Mouse (Mus musculus): ENCODE measurements around the gene Zbtb9.
"Not testable (repeated sequence)": the region's sequence is repeated elsewhere in the genome, so short reads cannot be mapped to it uniquely, and the experiment has no call there.

Gene Zbtb9

DNA sequence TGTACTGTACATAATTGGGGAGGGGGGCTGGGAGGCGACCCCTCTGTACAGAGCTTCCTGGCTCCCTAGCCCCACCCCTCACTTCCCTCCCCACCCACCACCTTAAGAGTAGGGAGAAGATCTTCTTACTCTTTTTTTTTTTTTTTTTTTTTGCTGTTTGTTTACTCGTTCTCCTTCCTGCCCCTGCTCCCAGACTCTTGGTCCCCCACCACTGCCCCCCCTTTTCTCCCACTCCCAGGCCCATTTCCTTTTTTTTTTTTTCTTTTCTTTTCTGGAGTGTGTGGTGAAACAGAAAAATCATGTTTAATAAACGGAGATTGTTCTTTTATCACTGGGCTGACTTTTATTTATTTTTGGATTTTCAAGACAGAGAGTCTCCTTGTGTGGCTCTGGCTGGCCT is 860 bp upstream of the Zbtb9 start:
- DNase-seq (ENCODE audit: low spot score), result no peak

DNA sequence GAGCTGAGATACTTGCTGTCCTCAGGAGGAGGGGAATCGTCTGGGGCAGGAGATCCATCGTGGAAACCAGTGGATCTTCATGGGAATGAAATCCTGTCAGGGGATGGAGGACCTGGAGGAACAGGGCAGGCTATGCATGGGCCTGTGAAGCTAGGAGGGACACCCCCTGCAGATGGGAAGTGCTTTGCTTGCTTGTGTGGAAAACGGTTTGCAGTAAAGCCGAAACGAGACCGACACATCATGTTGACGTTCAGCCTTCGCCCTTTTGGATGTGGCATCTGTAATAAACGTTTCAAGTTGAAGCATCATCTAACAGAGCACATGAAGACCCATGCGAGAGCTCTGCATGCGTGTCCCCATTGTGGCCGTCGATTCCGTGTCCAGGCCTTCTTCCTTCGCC is 1.6 kb downstream of the Zbtb9 start:
- DNase-seq (ENCODE audit: low spot score), result no peak

DNA sequence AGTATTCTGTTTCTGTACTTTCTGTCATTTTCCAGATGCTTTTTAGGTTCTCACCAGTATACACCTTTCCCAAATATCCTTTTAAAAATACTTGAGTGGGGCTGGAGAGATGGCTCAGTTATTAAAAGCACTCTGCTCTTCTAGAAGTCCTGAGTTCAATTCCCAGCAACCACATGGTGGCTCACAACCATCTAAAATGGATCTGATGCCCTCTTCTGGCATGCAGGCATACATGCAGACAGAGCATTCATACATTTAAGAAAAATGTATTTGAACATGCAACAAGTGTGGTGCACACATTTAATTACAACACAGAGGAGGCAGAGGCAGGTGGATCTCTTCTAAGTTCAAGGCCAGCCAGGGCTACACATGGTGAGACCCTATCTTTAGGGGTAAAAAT is 2.4 kb downstream of the Zbtb9 start:
- no peak for DNase-seq (ENCODE audit: low spot score)

DNA sequence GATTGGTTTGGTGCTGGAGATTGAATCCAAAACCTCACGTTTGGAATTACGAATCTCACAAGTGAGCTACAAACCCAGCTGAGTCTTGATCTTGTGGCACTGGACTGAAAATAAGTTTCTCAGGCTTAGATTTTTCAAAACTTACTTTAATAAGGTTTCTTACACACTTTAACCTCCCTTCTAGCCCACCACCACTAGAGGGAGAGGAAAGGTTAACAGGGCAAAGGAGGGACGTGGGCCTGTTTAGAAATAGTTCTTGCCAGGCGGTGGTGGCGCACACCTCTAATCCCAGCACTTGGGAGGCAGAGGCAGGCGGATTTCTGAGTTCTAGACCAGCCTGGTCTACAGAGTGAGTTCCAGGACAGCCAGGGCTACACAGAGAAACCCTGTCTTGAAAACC is 4.4 kb downstream of the Zbtb9 start:
- DNase-seq (ENCODE audit: low spot score), result not testable (repeated sequence)

DNA sequence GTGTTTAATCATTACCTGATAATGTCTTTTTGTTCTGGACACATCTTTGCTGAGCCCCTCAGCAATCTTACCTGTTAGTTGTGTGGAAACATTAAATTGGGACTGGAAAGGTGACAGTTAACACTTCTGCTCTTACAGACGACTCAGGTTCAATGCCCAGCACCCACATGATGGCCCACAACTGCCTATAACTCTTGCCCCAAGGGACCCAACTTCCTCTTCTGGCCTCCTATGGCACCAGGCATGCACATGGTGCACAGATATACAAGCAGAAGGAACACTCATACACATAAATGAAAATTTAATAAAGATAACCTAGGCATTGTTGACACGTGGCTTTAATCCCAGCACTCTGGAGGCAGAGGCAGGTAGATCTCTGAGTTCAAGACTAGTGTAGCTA is 6.5 kb downstream of the Zbtb9 start:
- no peak for DNase-seq (ENCODE audit: low spot score)

DNA sequence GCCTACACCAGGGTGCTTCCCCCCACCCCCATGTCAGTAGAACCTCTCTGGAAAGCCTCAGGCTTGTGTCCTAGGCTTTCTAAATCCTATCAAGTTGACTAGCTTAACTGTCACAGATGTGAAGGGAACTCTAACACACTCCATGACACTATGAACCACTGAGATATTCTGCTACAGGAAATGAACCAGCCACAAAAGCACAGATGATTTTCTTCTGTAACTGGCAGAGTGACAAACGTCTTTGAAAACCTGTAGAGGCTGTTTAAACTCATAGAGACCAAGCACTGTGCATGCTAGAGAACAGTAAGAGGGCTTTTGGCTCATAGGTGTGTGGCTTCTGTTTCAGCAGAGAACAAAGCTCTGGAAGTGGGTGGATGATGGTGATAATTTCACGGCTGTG is 8.1 kb downstream of the Zbtb9 start:
- DNase-seq (ENCODE audit: low spot score), result no peak

DNA sequence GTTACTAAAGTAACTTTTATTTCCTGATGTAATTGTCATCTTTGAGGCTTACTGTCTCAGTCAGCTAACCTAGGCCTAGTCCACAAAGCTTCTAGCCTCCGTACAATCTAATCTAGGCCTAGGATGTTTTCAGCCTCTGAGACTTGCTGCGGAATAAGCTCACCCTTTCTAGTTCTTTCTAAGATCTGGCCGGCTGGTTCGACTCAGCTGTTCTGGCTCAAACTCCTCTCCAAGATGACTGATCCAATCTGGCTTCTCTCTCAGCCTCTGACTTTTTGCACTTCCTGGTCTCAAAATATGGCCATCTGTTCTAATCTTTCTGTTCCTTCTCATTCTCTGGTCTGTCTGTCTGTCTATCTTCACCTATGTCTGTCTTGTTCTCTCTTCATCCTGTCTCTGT is 10.4 kb downstream of the Zbtb9 start:
- no peak for DNase-seq (ENCODE audit: low spot score)

DNA sequence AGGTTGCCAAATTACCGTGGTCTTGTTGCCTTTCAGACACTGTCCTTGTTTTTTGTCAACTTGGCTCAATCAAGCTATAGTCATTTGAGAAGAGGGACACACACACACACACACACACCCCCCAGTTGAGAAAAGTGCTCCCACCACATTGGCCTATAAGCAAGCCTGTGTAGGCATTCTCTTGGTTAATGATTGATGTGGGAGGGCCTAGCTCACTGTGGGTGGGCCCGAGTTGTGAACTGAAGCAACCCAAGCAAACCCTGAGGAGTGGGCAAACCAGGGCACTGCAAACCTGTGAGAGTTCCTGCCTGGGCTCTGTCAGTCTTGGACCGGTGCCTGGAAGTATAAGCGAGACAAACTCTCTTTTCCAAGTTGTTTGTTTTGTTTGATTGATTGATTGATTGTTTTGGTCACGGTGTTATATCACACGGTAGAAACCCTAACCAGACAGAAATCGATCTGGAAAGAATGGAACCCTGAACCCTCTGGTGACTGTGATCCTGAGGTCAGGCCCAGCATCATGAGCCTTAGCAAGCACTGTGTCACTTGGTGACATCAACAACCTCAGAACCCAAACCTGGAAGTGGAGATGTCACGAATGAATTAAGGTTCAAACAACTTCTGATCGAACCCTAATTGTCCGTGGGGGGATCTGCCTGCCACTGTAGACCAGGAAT is 12.7 kb downstream of the Zbtb9 start:
- no peak for DNase-seq (ENCODE audit: low spot score)

DNA sequence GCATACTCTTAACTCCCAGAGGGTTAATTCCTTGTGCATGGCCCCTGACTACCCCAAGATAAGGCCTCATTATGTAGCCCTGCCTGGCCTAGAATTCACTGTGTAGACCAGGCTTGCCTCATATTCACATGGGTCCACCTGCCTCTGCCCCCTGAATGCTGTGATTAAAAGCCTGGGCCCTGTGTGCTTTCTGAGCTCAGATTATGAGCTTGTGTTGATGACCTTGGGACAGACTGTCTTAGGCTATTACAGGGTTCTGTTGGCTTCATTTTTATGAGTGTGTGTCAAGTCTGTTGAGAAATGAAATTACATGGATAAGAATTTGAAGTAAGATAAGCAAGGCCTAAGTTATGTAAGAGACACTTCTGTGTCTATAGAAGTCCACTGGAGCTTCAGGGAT is 17.6 kb downstream of the Zbtb9 start:
- DNase-seq (ENCODE audit: low spot score), result no peak

DNA sequence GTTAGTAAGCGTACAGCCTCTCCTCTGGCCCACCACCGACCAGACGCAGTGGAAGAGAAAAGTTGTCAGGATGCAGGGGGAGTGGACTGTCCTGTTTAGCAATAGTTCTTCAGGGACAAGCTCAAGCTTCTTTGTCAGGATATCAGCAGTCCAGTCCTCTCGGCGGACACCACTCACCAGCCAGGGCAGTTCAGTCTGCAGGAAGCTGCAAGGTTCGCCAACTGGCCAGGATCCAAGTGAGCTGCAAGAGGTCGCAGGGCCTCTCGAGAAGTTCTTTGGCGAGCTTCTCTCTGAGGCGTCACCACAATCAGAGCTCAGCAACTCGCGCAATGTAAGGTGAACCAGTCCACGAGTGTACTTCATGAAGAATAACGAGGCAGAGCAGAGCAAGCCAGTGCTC is 21.4 kb downstream of the Zbtb9 start:
- DNase-seq (ENCODE audit: low spot score), result no peak

DNA sequence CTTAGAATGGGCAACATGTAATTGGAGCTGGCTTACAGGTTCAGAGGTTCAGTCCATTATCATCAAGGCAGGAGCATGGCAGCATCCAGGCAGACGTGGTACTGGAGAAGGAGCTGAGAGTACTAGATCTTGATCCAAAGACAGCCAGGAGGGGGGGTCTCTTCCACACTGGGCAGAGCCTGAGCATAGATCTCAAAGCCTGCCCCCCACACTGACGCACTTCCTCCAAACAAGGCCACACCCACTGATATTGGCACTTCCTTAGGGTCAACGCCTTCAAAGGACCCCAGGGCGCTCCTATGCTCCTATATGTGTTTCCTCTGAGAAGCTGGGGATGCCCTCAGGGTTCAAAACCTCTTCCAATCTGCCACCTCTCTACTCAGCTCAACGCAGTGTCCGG is 22.0 kb downstream of the Zbtb9 start:
- DNase-seq (ENCODE audit: low spot score), result no peak

DNA sequence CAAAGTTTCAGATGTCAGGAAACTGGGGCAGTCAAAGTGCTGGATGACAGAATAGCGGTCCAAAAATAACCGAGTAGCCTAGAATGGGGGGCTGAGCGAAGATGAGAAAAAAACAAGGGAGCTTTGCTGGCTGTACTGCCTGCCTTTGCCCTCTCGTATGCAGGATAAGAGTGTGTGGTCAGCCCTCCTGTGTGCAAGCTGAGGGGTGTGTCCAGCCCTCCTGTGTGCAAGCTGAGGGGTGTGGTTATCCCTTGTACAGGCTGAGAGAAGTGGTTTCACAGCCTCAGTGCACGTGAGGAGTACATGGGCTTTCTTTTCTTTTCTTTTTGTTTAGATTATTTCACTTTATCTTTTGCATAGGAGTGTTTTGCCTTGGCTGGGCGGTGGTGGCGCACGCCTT is 22.6 kb downstream of the Zbtb9 start:
- DNase-seq (ENCODE audit: low spot score), result no peak

DNA sequence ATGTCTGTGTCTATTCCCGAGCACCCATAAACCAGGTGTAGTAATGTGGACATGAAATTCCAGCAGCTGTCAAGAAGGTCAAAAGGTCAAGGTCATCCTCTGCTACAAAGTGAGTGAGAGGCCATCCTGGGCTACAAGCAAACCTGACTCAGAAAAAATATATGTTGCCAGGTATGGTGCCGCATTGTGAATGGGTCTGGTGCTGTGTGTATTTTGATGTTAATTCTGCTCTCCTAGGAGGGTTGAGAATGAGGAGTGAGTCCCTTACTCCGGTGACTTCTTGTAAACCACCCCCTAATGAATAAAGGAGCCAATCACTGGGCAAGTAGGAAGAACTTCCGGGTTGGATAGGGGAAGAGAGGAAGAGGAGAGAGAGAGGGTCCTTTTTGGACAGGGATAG is 24.7 kb downstream of the Zbtb9 start:
- no peak for DNase-seq (ENCODE audit: low spot score)

DNA sequence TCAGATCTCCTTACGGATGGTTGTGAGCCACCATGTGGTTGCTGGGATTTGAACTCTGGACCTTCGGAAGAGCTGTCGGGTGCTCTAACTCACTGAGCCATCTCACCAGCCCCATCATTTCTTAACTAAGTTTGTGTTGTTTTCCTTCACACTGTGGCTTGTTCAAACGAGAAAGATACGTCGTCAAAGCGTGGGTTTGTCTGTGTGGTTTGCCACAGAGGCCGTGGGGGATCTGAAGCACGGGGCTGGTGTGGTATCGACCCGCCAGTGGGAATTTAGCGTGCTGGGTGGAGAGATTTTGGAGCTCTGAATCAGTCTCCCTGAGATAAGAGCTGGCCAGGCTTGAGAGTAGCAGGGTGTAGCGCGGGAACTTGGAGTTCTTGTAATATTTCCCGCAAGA is 25.3 kb downstream of the Zbtb9 start:
- DNase-seq (ENCODE audit: low spot score), result no peak

DNA sequence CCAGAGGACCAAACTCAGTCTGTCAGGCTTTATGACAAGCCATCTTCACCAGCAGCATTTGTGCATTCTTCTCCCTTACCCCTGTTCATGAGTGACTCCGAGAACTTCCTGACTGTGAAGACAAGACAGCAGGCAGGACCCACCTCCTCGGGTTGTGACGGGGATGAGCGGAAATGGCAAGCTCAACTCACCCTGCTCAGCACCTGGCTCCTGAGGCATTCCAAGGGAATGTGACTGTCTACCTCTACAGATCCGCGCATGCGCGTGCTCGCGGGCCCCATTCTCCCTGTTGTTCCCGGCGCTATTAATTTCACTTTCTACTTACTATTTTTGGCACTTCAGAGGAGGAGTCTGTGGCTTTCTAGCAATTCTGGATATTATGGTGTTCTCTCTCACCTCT is 27.0 kb downstream of the Zbtb9 start:
- DNase-seq (ENCODE audit: low spot score), result no peak

DNA sequence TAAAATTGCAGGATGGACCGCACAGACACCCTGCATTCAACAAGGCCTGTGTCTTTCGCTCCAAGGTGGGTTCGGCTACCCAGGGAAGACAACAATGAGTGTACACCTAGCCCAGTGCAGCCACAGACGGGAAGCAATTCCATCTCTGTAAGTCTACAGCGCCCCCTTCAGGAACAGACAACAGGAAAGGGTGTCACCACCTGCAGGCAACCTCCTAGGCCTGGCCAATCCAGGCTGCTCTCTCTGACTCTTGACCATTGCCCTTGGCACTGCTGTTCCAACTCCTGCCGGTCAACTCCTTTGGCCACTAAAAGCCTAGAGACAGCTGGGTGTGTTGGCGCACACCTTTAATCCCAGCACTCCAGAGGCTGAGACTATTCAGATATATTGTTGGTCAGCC is 28.2 kb downstream of the Zbtb9 start:
- DNase-seq (ENCODE audit: low spot score), result no peak

DNA sequence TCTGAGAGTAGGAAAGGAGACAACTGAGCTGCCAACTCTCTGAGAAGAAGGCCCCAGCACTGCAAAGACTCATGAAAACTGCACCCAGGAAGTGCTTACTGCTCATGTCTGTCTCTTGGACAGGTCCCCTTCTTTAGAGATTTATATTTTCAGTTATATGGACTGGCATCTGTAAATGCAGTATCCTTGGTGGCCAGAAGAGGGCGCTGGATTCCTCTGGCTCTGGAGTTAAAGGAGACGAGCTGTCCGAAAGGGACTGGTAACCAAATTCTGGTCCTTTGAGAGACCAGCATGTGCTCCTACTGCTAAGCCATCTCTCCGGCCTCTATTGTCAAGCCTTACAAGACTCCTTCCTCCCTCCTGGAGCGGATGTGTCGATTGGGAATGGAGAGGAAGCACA is 28.9 kb downstream of the Zbtb9 start:
- no peak for DNase-seq (ENCODE audit: low spot score)

DNA sequence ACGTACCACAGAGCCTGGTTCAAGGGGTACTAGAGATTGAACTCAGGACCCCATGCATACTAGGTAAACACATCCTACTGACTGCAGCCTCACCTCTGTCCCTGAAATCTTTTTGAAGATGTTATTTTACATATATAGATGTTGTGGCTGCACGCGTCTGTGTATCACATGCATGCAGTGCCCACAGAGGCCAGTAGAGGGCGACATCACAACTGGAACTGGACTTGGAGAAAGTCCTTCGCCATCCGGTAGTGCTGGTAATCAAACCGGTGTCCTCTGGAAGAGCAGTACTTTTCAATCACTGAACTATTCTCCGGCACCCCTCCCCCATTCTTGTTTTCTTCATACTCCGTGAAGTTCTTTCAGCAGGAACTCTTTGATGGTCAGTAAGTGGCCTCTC is 31.5 kb downstream of the Zbtb9 start:
- peak; percentile 45 for DNase-seq (ENCODE audit: low spot score)

DNA sequence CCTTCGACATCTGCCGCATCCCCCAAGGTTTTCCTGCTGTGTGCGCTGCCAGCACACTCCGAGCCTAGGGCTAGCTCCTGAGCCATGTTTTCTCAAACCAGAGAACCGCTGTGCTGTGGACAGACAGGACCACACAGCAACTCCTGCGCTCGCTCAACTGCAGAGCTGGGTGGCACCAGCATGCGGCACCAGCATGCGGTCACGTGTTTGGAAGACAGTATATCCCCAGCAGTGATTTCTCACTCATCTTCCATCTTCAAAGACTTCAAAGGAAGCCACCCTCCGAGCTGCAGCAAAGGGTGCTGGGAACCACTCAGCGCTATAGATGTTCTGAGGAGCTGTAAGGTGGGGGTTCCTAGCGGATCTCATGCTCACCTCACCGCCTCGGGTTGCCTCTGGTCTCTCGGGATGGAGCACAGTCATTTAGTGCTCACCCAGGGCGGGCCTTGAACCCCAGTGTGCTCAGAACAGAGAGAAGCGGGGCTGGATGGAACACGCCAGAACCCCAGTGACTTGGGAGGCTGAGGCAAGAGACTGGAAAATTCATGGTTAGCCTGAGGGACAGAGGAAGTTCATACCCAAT is 32.0 kb downstream of the Zbtb9 start:
- DNase-seq (ENCODE audit: low spot score), result no peak

DNA sequence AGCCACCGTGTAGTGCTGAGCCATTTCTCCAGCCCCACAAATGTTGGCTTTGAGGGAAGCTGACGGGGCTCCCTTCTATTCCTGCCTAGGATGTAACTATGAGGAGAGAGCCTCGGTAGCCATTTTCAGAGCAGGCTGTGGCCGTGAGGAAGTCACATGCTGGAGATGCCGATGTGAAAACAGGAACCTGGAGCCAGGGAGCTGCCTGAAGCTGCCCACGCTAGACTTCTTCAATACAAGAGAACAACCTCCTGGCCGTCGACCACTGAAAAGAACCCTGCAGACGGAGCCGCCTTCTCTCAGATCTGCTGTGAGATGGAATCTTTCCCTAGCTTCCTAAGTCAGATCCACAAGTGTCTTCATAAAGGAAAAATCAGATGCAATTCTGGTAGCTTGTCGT is 32.7 kb downstream of the Zbtb9 start:
- DNase-seq (ENCODE audit: low spot score), result no peak

DNA sequence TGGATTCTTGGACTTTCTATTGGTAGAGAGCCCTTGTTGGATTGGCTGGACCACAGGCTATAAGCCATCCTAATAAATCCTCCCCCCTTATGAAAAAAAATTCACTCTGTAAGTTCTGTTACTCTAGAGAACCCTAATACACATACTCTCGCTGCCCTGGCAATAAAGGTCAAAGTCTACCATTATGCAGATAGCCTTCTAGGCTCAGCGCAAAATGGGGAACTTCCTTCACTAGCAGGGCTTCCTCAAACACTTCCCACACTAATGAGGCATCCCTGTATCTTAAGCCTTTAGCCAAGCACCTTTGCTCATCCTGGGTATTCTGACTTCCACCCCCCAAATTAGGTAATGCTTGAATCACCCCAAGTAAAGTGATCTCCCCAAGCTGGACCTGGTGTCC is 35.3 kb downstream of the Zbtb9 start:
- DNase-seq (ENCODE audit: low spot score), result no peak

DNA sequence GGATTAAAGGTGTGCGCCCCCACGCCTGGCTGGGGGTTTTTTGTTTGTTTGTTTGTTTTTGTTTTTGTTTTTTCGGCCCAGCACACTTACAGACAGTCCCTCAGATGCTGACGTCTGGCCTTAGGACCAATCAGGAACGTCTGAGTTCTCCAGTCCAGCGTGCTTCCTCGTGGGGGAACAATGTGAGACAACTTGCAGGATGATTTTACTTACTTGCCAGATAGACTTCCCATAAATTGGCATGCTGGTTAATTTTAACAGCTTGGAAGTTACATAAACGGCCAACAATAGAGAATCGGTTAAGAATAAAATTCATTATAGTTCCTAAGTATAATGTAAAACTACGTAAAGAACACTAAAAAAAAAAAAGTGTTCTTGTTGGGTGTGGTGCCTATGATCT is 38.2 kb downstream of the Zbtb9 start:
- no peak for DNase-seq (ENCODE audit: low spot score)

DNA sequence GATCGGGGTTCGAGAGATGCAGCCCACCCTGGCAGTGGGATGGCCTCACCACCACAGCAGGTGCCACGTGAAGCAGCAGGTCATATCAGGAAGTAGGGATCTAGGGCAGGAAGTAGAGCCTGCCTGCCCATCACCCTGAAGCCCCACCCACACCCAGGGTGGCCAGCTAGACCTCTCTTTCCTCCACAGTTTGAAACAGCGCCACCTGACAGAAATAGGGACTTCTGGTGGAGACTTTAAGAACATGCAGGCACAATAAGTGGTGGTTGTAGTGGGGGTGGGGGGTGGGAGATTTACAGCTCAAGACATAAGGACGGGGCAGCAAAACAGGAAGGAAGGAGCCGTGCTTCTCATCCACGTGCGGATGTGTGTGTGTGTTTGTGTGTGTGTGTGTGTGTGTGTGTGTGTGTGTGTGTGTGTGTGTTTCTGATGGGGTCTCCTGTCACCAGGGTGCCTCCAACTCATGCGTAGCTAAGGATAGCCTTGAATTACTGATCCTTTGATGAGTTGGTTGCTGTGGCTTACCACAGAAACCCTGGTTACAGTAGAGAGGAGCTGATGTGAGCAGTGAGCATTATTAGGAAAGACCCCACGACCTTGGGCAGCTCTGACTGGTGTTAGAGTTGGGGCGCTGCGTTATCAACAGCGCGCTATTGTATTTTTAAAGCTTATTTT is 39.2 kb downstream of the Zbtb9 start:
- no peak for DNase-seq (ENCODE audit: low spot score)

DNA sequence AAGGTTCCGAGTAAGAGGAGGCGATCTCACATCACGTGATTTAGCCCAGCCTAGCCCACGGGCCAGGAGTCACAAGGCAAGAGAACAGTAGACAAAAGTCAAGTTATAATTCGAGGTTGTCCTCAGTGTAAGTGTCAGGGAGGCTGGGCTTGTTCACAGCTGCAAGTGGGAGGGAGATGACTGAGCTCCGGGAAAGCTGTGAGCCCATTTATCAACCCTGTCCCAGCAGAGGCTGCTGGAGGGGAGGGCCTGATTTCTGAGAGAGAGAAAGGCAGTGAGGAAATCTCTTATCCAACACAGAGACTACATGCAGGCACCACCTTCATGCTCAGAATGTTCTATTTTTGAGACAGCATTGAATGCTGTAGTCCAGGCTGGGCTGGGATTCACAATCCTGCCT is 39.9 kb downstream of the Zbtb9 start:
- DNase-seq (ENCODE audit: low spot score), result no peak

Measured in ovary, postnatal 10 days (tissue).